In the genomic region with DNA sequence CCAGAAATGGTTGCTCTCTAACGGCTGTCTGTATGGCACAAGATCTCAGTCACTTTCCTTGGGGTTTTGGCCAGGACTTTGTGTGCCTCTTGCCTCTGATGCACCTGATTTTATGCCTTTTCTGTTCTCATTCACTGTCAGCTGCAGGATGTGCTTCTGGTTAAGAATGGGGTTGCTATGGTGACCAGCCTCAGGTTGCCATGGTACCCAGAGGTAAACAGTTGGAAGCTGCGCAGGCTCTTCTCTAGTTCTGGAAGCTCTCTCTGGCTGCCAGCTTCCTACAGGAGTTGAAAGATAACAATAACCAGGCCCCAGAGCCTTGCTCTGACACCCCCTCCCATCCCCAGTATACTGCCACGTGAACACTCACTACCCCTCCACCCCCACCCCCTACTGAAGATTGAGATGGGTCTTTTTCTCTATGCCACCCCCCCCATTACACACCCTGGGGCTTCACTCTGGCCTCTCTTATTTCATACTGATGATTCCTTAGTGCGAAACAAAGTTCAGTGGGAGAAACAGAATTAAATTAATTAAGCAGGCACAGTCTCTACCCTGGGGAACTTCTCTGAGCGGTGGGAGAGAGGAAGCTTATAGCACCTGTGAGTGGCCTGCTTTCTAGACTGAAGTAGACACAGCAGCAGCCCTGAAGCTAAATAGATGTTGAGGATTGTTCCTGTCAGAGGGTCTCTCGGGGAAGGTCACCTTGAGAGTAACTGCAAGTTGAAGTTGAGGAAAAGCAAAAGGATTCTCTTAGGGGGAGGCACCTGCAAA, we compare ENCODE assay signal across 8 mouse cellular contexts. TPM values are rescaled to one million over a fixed set of nuclear protein-coding genes. Genes with fewer than 3 reads are reported as not detected.
A peak's percentile ranks its signal among the peaks of the same experiment; 100 is the strongest.
DNase-seq lines count a peak whose midpoint lies in the region.

No protein-coding gene starts in this region.

- DNase-seq in ES-CJ7 (ENCODE audit: low read depth, low spot score) (peak; percentile 70), adipocyte (ENCODE audit: low spot score) (no peak)
- DNase-seq in cerebellum, postnatal 25 days = peak; percentile 20 to 43
- DNase-seq in frontal cortex, postnatal 36 days (ENCODE audit: low spot score in 2 of 2) = peak; percentile 76 to 92
- peak; percentile 81 to 89 for DNase-seq in left cerebral cortex, adult 9 months (ENCODE audit: low spot score in 2 of 2)
- peak; percentile 92 for DNase-seq in right cerebral cortex, adult 18-20 months
- DNase-seq in heart, adult 18-20 months = no peak
- DNase-seq in urinary bladder, postnatal 25 days (ENCODE audit: low spot score) = no peak

RNA-seq across cellular contexts. Expression of gene Cnga3, which starts 6.1 kb away (rescaled TPM):
- total RNA-seq in heart, adult 18-20 months (2021) = 1 to 10 TPM; 1.7 to 1.8 TPM

Comparison
In these comparisons a context has a peak if more than half of its experiments do, and no peak if none do; other contexts are left out.
1. DNase-seq: peak in ES-CJ7 (single experiment), cerebellum, postnatal 25 days (2 of 2), frontal cortex, postnatal 36 days (2 of 2), left cerebral cortex, adult 9 months (2 of 2) and right cerebral cortex, adult 18-20 months (single experiment); none in heart, adult 18-20 months (0 of 2), urinary bladder, postnatal 25 days (single experiment) and adipocyte (single experiment).